Mouse (Mus musculus) inflammation-experienced regulatory T-cells, adult 6 months (primary cell): ENCODE results near the gene Wdfy3. TPM values are rescaled to one million over a fixed set of nuclear protein-coding genes. Genes with fewer than 3 reads are reported as not detected.
"Not testable (repeated sequence)": the region's sequence is repeated elsewhere in the genome, so short reads cannot be mapped to it uniquely, and the experiment has no call there.

ENCODE experiments used
- ATAC-seq: one replicate; pipeline ENCODE4 v1.8.0; 2017
- polyA plus RNA-seq, 3 experiments: library from polyadenylated mRNA; unstranded; fragments of 100-300 nt; shearing (Covaris generic); gene quantifications; one replicate each; pipeline ENCODE4 v1.2.1; 2017

Gene Wdfy3
- polyA plus RNA-seq, 3 experiments from 2014 or later, result not detected

DNA sequence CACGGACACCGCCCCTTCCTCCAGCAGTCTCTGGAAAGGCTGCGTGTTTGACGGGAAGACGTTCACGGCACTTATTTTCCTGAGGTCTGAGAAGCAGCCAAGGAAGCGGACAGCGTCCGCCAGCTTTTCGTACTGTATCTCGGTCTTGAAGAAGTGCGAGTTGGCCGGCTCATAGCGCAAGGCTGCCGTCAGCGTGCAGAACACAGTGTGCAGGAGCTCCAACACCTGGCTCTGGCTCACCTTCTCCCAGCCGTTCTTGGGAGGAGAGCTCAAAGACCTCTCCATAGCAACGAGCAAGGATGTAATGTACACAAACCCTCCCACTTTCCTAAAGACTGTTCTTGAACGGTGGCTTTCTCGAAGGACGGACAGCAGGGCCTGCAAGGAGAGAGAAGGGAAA lies 132.4 kb downstream of the Wdfy3 start:
- no peak for ATAC-seq

DNA sequence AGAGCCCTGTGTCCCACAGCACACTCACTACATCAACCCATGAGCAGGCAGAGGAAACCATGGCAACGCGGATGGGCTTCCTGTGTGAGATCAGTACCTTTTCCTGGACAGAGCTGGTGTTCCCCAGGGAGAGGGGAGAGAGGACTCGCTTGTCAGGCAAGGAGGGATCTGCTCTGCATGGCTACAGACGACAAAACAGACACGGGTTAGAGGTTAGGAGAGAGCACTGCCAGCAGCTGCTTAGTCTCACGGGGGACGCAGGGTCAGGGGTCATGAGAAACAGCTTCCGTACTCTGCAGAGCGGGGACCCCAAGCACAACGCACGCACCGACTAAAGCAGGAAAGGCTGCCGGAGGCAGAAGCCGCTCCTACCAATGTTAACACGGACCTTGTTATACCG lies 133.8 kb downstream of the Wdfy3 start:
- ATAC-seq, result no peak

DNA sequence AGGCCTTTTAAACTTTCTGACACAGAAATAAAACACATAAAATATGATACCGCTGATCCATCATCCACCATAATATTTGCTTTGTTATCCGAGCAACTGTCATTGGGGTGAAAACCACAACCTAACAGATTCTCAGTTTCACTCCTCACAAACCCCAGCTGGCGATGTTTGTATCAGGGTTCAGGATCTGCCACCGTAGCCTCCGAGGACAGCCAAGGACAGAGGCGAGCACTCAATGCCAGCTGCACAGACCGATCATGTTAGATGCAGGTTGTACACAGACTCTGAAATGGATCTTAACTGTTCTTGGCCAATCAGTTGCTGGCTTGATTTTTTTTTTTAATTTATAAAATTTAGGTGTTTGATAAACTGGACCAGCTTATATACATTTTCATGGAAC lies 135.1 kb downstream of the Wdfy3 start:
- no peak for ATAC-seq

DNA sequence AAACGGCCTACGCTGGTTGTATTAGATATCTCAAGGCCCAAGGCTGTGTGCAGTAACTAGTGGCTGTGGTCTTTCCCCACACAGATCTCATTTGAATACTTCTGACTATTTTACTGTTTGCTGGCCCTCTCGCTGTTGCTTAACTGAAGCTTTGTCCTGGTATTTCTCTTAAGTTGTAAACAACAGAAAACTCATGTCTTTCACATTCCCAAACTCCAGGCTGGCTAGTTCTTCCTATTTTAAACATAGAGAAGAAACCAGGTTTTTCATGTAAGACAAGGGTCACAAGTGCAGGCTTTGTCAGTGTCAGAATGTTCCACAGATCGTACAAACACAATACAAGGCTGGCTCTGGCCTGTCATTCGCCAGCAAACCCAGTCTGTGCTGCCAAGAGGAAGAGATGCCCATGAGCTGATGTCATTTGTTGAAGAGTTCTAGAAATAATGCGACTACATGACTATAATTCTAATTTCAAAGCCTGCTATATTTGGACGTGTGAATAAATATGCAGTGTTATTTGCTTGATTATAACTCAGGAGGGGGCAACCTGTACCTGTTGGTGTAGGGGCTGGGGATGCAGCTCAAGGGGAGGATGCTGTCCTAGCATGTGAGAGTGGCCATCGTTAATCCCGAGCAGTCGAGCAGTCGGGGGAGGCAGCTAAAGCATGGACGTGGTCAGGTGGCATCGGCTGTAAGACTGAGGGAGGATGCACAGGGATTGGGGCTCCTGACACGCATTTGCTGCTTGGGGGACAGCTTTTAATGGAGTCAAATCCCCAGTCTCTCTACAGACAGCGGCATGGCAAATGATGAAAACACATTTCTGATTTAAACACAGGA lies 136.5 kb downstream of the Wdfy3 start:
- ATAC-seq, result no peak

DNA sequence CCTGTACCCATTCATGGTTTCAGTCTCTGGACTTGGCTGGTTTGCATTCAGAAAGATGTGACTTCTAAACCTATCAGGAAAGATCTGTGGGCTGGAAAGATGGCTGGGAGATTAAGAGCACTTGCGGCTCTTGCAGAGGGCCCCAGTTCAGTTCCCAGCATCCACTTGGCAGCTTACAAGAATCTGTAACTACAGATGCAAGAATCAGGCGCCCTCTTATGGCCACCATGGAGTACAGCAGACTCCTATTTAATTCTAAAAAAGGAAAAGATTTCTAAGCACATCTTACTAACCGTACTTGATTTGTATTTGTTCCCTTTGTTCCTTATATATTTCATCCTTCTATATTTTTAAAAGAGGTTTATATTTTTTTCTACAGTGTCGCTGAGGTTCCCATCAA lies 137.7 kb downstream of the Wdfy3 start:
- no peak for ATAC-seq

DNA sequence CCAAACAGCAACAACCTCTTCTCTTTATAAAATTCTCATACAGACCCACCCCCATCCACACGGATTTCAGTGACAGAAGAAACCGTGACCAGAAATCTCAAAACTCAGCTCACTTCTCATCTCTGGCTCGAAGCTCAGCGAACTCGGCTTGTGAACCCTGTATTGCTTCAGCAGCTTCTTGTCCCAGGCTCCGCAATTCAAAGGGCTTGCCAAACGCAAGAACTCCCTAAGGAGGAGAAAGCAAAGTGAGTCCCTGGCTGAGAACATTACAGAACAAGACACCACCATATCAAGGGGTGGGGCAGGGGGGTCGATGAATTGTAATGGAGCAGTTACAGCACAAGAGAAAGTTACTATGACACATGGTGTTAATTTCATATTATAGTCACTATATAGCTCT lies 143.4 kb downstream of the Wdfy3 start:
- ATAC-seq, result no peak

DNA sequence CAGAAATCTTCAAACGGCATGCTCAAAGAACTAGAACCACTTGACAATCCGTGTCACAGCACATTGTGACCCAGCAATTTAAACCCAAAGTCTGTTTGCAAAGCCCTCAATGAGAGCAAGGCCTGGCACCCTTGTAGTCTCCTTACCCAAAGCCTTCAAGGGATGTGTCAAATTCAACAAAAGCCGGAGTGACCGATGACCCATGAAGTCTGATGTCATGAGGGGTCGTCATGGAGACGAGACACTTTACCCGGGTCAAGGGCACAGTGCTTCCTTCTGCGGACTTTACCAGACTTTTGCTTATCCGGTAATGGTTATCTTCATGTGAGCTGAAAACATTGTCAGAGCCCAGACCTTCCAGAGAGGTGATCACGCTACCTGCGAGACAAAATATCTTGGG lies 146.0 kb downstream of the Wdfy3 start:
- no peak for ATAC-seq

DNA sequence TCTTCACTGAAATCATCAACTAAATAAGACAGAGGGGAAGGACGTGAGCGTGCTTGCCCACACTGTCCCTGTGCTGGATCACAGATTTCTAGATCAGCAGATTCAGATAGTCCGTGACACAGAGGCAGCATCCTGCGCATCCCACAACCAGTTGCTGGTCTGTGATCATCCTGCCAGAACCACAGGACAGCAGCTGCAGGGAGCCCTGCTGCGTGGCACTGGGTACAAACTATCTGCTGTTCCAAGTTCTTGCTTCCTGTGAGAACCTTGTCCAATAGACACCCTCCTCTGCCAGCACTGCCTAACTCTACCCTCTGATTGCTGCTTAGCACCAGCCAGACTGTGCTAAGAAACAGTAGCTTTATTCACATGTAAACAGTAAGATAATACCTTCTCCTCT lies 150.2 kb downstream of the Wdfy3 start:
- ATAC-seq, result no peak

DNA sequence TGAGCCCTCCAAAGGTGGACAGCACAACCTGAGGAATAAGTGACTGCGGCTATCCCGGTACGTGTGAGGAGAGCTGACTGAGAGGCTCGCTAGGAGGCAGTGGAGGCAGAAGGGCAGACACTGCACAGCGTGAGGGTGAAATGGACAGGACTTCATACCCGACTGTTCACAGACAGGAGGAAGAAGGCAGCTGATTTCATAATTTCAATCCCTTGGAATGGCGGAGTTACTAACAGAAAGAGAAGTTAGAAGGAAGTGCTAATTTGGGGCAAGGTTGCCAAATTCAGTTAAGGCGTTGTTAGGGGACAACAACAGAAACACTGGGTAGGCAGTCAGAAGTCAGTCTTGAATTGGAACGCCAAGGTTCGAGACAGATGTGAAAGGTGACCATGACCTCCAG lies 160.3 kb downstream of the Wdfy3 start:
- ATAC-seq, result no peak

DNA sequence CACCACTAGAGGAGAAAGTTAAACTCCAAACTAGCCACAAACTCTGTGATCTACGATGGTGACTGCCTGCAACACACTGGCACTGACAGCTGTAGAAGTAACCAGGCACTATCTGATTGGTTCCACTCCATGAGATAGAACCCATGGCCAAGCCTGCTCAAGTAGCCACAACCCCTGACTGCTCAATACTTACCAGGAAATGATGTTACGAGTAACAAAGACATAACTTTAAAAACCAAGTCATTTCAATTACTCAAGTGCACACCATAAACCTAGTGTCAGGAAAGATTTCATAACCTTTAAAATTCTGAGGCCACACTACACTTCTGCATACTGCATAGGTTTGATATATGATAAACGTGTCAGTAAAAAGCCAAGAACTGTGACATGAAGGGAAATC lies 164.1 kb downstream of the Wdfy3 start:
- ATAC-seq, result no peak

DNA sequence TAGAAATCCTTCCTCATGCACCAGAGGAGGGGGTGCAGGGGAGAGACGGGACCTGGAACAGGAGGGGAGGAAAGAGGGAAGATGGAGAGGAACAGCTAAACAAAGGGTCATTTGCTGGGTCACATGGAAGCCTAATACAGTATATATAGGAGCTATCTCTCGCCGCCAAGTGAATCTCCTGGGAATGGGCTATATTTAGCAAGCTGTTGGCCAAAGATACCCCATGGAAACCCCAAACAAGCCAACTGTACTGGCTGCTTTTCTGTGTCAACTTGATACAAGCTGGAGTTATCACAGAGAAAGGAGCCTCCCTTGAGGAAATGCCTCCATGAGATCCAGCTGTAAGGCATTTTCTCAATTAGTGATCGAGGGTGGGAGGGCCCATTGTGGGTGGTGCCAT lies 164.9 kb downstream of the Wdfy3 start:
- ATAC-seq, result not testable (repeated sequence)

DNA sequence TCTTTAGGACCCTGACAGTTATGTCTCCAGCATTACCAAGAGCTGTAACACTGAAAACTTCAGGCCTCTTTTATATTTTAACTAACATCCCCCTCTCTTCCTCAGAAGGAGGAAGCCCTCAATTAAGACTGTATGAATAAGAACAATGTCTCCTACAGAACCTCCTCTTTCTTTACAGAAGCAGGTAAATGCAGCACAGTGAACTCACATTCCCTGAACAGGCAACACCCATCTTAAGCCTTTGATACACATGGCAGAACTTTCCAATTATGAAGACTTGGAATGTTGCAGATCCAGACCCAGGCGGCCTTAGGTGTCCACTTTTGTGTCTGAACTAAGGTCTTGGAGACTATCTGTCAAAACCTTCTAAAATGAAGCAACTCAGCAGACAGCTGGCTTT lies 167.0 kb downstream of the Wdfy3 start:
- no peak for ATAC-seq

DNA sequence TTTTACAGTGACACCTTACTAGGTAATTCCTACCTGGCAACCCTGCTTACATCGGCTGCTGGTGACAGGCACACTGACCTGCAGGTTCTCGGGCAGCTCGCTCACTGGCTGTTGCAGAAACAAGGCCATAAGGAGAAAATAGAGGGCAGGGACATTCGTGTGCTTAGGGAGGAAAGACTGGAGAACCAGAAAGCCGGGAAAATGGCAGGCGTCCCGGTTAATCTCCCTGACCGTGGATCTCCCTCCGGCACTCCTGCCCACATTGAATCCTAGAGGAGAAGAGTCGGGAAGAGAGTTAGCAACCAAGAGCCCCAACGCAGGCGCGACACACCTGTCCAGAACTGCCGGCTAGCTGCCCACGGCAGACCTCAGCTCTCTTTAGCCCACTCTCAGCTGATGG lies 169.7 kb downstream of the Wdfy3 start:
- no peak for ATAC-seq

DNA sequence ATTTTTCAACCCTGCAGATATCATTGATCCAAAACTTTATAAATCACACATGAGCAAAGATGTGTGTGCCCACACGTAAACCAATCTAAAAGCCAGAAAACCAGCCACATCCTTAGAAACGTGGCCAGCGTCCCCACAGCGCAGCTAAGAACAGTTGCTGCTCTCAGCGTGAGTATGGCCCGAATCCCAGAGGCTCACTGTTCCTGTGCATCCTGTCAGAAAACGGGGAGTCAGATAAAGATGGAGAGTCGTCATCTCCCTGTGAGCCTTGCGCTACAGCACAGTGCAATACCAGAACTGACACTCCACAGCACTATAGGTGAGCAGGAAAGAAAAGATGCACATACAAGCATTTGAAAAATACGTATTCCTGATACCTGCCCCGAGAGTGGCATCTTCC lies 172.9 kb downstream of the Wdfy3 start:
- ATAC-seq, result no peak

DNA sequence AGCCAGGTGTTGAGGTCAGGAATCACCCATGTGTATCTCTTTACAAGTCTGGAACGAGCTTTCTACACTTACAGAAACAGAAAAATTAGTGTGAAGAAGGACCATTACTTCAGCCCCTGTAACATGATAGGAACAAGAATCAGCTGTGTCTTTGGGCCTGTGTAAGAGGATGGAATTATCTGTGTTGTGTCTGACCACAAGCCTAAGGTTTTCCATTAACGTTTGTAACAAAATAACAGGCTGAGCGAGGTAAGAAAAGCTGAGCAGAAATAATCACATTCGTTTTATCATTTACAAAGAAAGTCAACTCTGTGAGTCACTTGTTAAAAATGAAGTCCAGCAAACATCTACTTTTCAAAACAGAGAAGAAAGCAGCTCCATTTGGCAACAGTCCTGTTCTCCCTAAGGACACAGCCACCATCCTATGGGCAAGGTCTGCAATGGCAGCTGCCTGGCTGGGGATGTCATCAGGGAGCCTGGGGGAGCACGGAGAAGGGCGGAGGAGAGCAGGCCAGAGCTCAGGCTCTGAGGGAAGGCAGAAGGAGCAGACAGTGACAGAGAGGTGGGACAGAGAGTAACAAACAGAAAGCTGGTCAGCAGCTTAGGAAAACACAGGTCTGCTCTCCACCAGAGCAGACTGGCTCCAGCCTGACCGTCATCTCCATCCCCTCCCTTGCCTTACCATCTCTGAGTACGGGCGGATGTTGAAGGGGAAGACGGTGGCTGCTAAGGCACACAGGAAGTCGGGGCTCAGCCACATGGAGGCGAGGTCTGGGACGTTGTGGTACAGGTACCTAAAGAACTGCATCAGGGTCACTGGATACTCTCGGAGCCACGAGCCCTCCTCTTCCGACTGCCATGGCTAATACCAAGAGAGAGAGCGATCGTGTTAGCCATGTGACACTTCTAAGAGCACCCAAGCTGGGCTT lies 173.7 kb downstream of the Wdfy3 start:
- ATAC-seq, result no peak

DNA sequence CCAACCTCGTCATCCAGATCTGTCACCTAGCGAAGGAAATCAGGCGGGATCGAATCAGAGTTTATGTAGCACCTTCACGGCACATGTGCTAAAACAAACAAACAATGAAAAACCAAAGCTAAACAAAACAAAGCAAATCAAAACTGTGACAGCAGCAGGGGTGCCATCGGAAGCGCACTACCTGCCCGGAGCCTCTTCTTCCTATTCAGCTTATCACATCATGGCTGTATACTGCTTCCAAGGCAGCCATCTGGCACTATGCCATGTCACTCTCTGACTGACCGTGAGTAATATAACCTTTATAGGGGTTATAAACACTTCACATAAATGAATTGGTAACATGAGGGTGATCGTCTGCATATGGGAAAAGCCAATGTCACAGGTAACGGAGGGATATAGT lies 174.6 kb downstream of the Wdfy3 start:
- no peak for ATAC-seq

DNA sequence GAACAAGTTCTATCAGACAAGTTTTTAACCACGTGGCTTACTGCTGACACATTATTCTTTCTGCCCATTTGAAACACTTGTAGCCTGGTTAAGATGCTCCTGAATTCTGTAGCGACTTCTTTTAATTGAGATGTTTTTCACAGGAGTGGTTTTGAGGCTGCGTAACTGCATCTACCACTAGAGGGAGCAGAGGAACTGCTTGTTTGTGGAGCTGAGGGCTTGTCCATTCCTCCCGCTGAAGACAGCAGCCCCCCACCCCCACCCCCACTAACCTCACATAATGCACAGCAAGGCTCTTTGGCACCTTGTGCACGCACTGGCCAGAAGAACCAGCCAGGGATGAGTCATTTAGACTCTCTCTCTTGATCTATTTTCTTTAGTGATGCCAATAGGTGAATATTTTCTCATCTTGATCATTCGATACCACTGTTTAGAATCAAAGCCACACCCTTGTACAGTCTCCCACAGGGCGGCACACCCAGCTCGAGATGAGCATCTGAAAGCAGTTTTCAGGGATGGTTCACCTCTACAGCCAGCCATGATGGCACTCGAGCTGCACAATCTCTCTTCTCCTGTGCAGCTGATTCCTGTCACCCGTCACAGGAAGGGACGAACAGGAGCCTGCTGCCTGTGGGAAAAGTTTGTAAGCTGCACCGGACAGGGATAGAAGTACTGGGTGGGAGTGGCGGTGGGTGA lies 175.8 kb downstream of the Wdfy3 start:
- ATAC-seq, result no peak

DNA sequence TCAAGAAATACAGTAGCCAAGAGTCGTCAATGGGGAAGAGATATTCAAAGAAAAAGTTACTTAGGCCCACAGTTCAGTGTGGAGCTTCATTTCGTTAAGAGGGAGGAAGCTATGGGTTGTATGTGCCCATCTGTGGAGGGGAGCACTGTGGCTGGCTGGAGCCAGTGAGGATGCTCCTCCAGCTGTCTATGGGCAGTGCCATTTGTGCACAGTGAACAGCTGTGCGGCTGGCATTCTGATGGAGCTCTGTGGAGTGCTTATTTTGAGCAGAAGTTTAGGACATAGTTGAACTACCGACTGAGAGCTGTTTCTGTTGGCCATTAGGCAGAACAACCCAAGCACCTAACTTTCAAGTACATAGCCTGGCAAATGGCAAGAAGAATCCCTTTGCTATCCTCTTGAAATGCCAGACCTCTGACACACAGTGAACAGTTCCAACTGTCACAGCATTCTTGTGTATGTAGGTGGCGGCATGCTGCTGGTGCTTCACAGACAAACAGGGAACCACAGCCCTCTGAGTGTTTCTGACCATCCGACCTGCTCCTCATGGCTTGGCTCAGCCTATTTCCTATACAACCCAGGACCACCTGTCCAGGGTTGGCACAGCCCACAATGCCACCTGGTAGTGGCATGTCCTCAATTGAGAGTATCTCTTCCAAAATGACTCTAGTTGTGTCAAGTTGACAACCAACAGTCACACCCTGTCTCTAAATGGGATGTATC lies 177.9 kb downstream of the Wdfy3 start:
- no peak for ATAC-seq

DNA sequence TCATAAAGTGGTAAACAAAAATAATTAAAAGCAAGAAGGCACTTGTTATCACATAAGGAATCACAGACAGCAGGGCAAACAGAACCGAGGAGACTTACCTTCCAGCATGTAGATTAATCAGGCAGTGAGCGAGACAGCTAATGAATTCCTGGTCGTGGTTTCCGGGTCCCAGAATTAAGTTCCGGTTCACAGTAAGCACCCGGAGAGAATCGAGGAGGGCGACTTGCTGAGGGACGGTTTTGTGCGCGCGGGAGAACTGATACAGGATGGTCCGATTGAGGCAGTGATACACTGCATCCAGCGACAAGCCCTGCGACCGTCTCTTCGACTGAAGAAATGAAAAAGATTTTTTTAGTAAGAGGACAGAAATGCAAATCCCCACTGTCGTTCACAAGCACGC lies 181.7 kb downstream of the Wdfy3 start:
- ATAC-seq, result no peak

DNA sequence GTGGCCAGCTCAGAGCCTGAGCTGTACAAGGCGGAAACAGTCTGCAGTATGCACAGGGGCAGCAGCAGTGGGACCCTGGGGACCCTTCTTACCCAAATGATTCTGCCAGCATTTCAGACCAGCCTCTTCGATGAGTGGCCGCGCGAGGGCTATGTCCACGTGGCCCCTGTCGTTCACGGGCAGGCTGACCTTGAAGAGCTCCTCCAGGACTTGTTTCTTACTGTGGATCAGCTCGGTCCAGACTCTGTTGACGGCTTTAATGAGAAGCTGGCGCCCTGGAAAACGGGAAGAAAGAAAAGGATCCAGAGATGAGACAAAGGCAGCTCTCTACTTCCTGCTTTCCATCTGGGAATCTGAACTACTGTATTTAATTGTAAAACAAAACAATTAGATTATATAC lies 184.7 kb downstream of the Wdfy3 start:
- ATAC-seq, result no peak

DNA sequence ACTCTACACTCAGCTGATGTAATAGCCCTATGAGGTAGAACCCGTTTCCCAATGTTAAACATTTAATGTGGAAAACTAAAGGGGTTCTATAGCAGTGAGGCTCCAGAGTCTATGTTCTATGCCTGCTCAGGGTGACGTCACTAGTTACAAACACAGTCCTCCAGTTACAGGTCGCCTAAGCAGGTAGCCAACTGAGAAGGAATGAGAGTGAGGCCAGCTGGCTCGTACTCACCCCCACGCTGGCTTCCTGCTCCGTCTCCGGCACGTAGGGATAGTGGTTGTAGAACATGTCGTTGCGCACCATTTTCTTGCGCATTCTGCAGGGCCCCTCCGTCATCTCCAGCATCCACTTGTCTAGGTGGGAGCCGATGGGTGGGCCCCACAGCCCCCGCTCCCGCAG lies 187.5 kb downstream of the Wdfy3 start:
- no peak for ATAC-seq

DNA sequence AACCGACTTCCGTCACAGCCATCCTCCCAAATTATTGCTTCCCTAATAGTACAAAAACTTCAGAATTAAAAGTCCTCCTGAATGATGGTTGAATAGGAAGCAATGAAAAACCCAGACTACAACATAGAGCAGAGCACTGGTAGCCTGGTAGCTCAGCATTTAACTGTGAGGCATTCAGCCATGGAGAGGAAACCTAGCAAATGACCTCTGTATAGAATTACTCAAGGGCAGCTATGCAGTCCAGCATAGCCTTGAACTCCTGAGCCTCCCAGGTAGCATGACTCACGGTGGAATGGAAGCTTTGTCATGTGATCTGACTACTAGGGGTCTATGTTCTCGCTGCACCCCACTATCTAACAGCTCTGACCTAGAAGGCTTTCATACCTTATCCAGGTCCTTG lies 189.8 kb downstream of the Wdfy3 start:
- no peak for ATAC-seq

DNA sequence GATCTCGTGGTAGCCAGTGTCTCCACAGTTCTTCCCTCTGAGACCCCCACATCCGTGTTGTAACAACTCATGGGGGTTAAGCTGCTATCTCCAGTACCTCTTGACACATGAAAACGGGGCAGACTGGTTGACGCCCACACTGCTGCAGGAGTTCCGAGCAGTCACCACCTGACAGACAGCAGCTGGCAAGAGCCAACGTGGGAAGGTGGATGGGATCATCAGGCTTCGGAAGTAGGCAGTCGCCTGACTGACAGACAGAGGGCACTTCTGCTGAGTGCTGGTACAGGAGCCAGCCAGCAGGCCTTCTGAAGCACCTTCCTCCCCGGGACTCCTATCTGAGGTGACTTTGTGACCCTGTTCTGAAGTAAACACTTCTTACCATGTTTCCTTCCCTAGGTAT lies 191.3 kb downstream of the Wdfy3 start:
- ATAC-seq, result no peak
